In genomic region chr12:70097901-70098300, GRCm38 (mm10) we compare ENCODE assay signal across 28 mouse cellular contexts. TPM values are rescaled to one million over a fixed set of nuclear protein-coding genes. Genes with fewer than 3 reads are reported as not detected.
DNase-seq lines count a peak whose midpoint lies in the region; ATAC-seq and TF ChIP-seq lines count a peak whose summit lies in the region.
"Had no signal": no experiment of that assay in that cellular context is flagged by ENCODE, and none has a peak within 500 bp of the region (broad histone marks: within the 10 kb centered on the region; RNA-seq: fewer than 3 reads in every experiment).

No protein-coding gene starts in this region.

- 42% methylated on average over 7 of the region's 7 CpGs for WGBS in heart, embryonic 14.5 days
- WGBS in heart, postnatal 0 days: 48% methylated on average over 7 of the region's 7 CpGs

- H3K27ac ChIP-seq in heart, embryonic 14.5 days (replicated peaks in 1 of 2; ENCODE audit: control insufficient read depth in 1 of 2, insufficient read depth in 1 of 2, low read depth in 2 of 2, low read length in 2 of 2): peak overlapping the region in 1 of 2 experiments; percentile 44; a peak in 1 of 4 replicates
- no peak overlapping the region for H3K27ac ChIP-seq in heart, postnatal 0 days (ENCODE audit: low read depth)
- H3K27ac ChIP-seq: embryonic facial prominence, embryonic 10.5 days; embryonic facial prominence, embryonic 12.5 days; forebrain, embryonic 12.5 days had no signal

- H3K4me1 ChIP-seq in heart, embryonic 14.5 days (ENCODE audit: control insufficient read depth in 2 of 2, insufficient read depth in 2 of 2, low read length in 2 of 2): peaks cover 5 to 14% of the 10 kb centered on the region in 2 experiments
- H3K4me1 ChIP-seq in heart, postnatal 0 days (ENCODE audit: control insufficient read depth, insufficient read depth): peaks cover 13% of the 10 kb centered on the region; the same call in 1 of the 2 replicates

- 0 out of 2 replicates have a peak overlapping the region, but pooled peaks have one; percentile 16 for H3K4me2 ChIP-seq in heart, embryonic 14.5 days (ENCODE audit: low read length)
- no peak overlapping the region for H3K4me2 ChIP-seq in heart, postnatal 0 days (ENCODE audit: low read depth, low read length)
- H3K4me2 ChIP-seq: embryonic facial prominence, embryonic 12.5 days; forebrain, embryonic 12.5 days had no signal

- TF ChIP-seq CTCF in heart, postnatal 0 days (IDR thresholded peaks at IDR 0.05; ENCODE audit: low read depth): no peak

- no peak for ATAC-seq in heart, embryonic 14.5 days (ENCODE audit: insufficient number of reproducible peaks, insufficient read depth, low FRiP score, low read depth)
- ATAC-seq in heart, postnatal 0 days (ENCODE audit: insufficient read depth, low read depth): no peak
- ATAC-seq: activated CD4-positive, CD25-positive, alpha-beta regulatory T cell, adult 4 months; CD4-positive, CD25-positive, alpha-beta regulatory T cell, adult 4 months; forebrain, embryonic 14.5 days; forebrain, embryonic 16.5 days; Patski had no signal

- H3K9ac ChIP-seq in heart, embryonic 14.5 days (ENCODE audit: low read length): no peak overlapping the region
- H3K9ac ChIP-seq in heart, postnatal 0 days (replicated peaks; ENCODE audit: low read depth, low read length): 0 out of 2 replicates have a peak overlapping the region, but pooled peaks have one; percentile 25
- H3K9ac ChIP-seq: embryonic facial prominence, embryonic 12.5 days; forebrain, embryonic 12.5 days had no signal

- H3K4me3 ChIP-seq in heart, embryonic 14.5 days (ENCODE audit: control insufficient read depth in 1 of 2, insufficient read depth in 1 of 2, low read depth in 1 of 2, low read length in 2 of 2): no peak overlapping the region
- H3K4me3 ChIP-seq in heart, postnatal 0 days (ENCODE audit: low read depth, low read length): no peak overlapping the region
- H3K4me3 ChIP-seq: embryonic facial prominence, embryonic 10.5 days; embryonic facial prominence, embryonic 12.5 days; forebrain, embryonic 12.5 days had no signal

- peak; percentile 51 for DNase-seq in gastrocnemius, adult 18-20 months (ENCODE audit: low spot score)
- DNase-seq in gastrocnemius, postnatal 10 days: no peak
- no peak for DNase-seq in heart, postnatal 10 days
- no peak for DNase-seq in heart, postnatal 0 days (ENCODE audit: low spot score)
- no peak for DNase-seq in heart, adult 9 months (ENCODE audit: low spot score in 2 of 2)
- DNase-seq in skeletal muscle tissue, adult 2 months (ENCODE audit: low read depth, low spot score): peak; percentile 48
- DNase-seq in urinary bladder, postnatal 25 days (ENCODE audit: low spot score): no peak
- DNase-seq: B cell, adult 2 months; cerebellum, adult 11-12 months; cerebellum, adult 9-10 months; cerebellum, postnatal 10 days; cerebellum, postnatal 25 days had no signal

- H3K9me3 ChIP-seq in heart, embryonic 14.5 days (ENCODE audit: control insufficient read depth, low read length): no peaks in the 10 kb centered on the region
- no peaks in the 10 kb centered on the region for H3K9me3 ChIP-seq in heart, postnatal 0 days (replicated peaks; ENCODE audit: control insufficient read depth, low read length)
- H3K9me3 ChIP-seq: embryonic facial prominence, embryonic 10.5 days; embryonic facial prominence, embryonic 12.5 days; forebrain, embryonic 12.5 days; G1E had no signal

- H3K36me3 ChIP-seq in heart, embryonic 14.5 days (ENCODE audit: control insufficient read depth, insufficient read depth, low read length): peaks cover 19% of the 10 kb centered on the region
- H3K36me3 ChIP-seq in heart, postnatal 0 days (replicated peaks; ENCODE audit: control insufficient read depth, insufficient read depth, low read length): peaks cover 8% of the 10 kb centered on the region; the same call in 1 of the 2 replicates

- intact Hi-C loops in heart, postnatal 10 days (cut with DNase I): no loop called here

- no peaks in the 10 kb centered on the region for H3K27me3 ChIP-seq in heart, embryonic 14.5 days (ENCODE audit: control insufficient read depth, insufficient read depth, low read length)
- no peaks in the 10 kb centered on the region for H3K27me3 ChIP-seq in heart, postnatal 0 days (ENCODE audit: control insufficient read depth, insufficient read depth, low read length)
- H3K27me3 ChIP-seq: CH12.LX; embryonic facial prominence, embryonic 12.5 days; Patski had no signal

- TF ChIP-seq EP300 in heart, postnatal 0 days (IDR thresholded peaks at IDR 0.05; ENCODE audit: low read depth): no peak

RNA-seq across cellular contexts. Expression of gene Nin, which starts 15.6 kb away (rescaled TPM):
- 10 to 100 TPM; 22.2 to 33.3 TPM for total RNA-seq in gastrocnemius, adult 18-20 months (2021)
- total RNA-seq in gastrocnemius, postnatal 10 days (2021): 10 to 100 TPM; 30.3 to 33.4 TPM
- 10.8 and 11.5 TPM in 2 replicates for polyA plus RNA-seq in heart, embryonic 14.5 days (2014; fragmentation: Nextera tagmentation; extraction: Ambion mirVana)
- 10 to 100 TPM; 34.9 to 35.6 TPM for total RNA-seq in heart, postnatal 10 days (2021)
- total RNA-seq in heart, postnatal 0 days (2014; rRNA removed; ENCODE audit: low replicate concordance): 9.8 and 15.3 TPM in 2 replicates
- 4.3 and 5.1 TPM in 2 replicates for polyA plus RNA-seq in heart, postnatal 0 days (2015; fragmentation: Nextera tagmentation; extraction: Ambion mirVana)

RNA-seq across cellular contexts. Expression of gene Abhd12b, which starts 56.0 kb away (rescaled TPM):
- not detected for total RNA-seq in gastrocnemius, adult 18-20 months (2021)
- total RNA-seq in gastrocnemius, postnatal 10 days (2021): not detected
- not detected in 2 replicates for polyA plus RNA-seq in heart, embryonic 14.5 days (2014; fragmentation: Nextera tagmentation; extraction: Ambion mirVana)
- not detected for total RNA-seq in heart, postnatal 10 days (2021)
- total RNA-seq in heart, postnatal 0 days (2014; rRNA removed; ENCODE audit: low replicate concordance): not detected in 2 replicates
- not detected in 2 replicates for polyA plus RNA-seq in heart, postnatal 0 days (2015; fragmentation: Nextera tagmentation; extraction: Ambion mirVana)
- total RNA-seq: adrenal gland, adult 2 months; adrenal gland, postnatal 10 days; adrenal gland, postnatal 25 days; adrenal gland, postnatal 4 days; CH12.LX had no signal
- polyA plus RNA-seq: adrenal gland, adult 2 months; cerebellum, adult 2 months; embryonic facial prominence, embryonic 10.5 days; forebrain, embryonic 12.5 days; forebrain, embryonic 14.5 days; forebrain, embryonic 16.5 days; G1E; Patski had no signal

Comparison
In these comparisons a context has a peak if more than half of its experiments do, and no peak if none do; other contexts are left out.
1. DNase-seq: peak in gastrocnemius, adult 18-20 months (single experiment) and skeletal muscle tissue, adult 2 months (single experiment); none in gastrocnemius, postnatal 10 days (single experiment), heart, postnatal 10 days (0 of 2), heart, postnatal 0 days (single experiment), heart, adult 9 months (0 of 2) and urinary bladder, postnatal 25 days (single experiment).